8 mouse cellular contexts compared by ENCODE assay signal in the genomic region with DNA sequence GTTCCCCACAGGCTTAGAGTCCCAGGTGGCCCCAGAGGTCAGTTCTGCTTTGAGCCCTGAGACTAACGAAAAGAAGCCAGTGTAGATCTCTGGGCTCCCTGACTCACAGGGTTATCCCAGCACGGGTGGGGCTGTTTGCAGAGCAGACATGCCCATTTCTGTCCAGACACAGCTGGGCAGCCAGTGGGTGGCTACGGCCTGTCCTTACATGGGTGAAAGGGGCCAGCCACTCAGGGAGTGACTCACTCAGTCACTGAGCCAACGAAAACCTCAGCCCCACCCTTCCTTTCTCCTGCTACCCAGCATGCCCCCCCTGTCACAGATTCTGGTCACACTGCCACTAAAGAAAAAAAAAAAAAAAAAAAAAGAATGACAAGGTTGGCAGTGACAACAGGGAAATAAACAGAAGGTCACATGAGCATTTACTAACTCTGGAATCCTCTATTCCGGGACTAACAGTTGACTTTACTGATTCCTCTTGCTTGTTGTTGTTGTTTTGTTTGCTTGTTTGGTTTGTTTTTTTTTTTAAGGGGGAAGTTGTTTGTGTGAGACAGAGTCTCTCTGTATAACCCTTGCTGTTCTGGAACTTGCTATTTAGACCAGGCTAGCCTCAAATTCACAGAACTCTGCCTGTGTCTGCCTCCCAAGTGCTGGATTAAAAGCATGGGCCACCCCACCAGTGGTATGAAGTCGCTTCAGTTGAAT. TPM values are rescaled to one million over a fixed set of nuclear protein-coding genes. Genes with fewer than 3 reads are reported as not detected.
A peak's percentile ranks its signal among the peaks of the same experiment; 100 is the strongest.
DNase-seq lines count a peak whose midpoint lies in the region; ATAC-seq and TF ChIP-seq lines count a peak whose summit lies in the region.

No protein-coding gene starts in this region.

- H3K4me3 ChIP-seq in heart, embryonic 14.5 days (ENCODE audit: control insufficient read depth in 1 of 2, insufficient read depth in 1 of 2, low read depth in 1 of 2, low read length in 2 of 2): no peak overlapping the region
- no peak overlapping the region for H3K4me3 ChIP-seq in thymus, adult 2 months (ENCODE audit: control insufficient read depth, insufficient read depth, low read length)

- peak overlapping the region; percentile 70 for H3K9ac ChIP-seq in heart, embryonic 14.5 days (ENCODE audit: low read length)

- H3K4me1 ChIP-seq in heart, embryonic 14.5 days (ENCODE audit: control insufficient read depth in 2 of 2, insufficient read depth in 2 of 2, low read length in 2 of 2): peaks cover 54 to 74% of the 10 kb centered on the region in 2 experiments
- peaks cover 72% of the 10 kb centered on the region for H3K4me1 ChIP-seq in thymus, adult 2 months (replicated peaks; ENCODE audit: control insufficient read depth, insufficient read depth, low read length)

- H3K36me3 ChIP-seq in heart, embryonic 14.5 days (ENCODE audit: control insufficient read depth, insufficient read depth, low read length): no peaks in the 10 kb centered on the region
- no peaks in the 10 kb centered on the region for H3K36me3 ChIP-seq in thymus, adult 2 months (ENCODE audit: control insufficient read depth, insufficient read depth, low read length)

- 13% methylated on average over 6 of the region's 6 CpGs for WGBS in heart, embryonic 14.5 days
- WGBS in large intestine, adult 2 months: 6% methylated on average over 6 of the region's 6 CpGs
- 12% methylated on average over 6 of the region's 6 CpGs for WGBS in thymus, adult 2 months

- no peak overlapping the region; the same call in 1 of the 2 replicates for H3K4me2 ChIP-seq in heart, embryonic 14.5 days (ENCODE audit: low read length)

- peak; percentile 92 for DNase-seq in 3134 (ENCODE audit: extremely low read depth, insufficient read length, low spot score)
- peak; percentile 87 for DNase-seq in CD4-positive, CD25-positive, alpha-beta regulatory T cell, adult 2 months (ENCODE audit: low read depth, low spot score)
- peak; percentile 82 for DNase-seq in c-Kit-positive CD71-negative TER-119-negative erythroid progenitor cells, embryonic 14.5 days (ENCODE audit: low read depth)
- peak; percentile 81 for DNase-seq in large intestine, adult 2 months (ENCODE audit: low read depth, low spot score)
- DNase-seq in thymus, adult 2 months: peak; percentile 56
- DNase-seq in layer of hippocampus, adult 8-10 months (ENCODE audit: low spot score in 2 of 2): no peak

- H3K27me3 ChIP-seq in heart, embryonic 14.5 days (ENCODE audit: control insufficient read depth, insufficient read depth, low read length): no peaks in the 10 kb centered on the region
- no peaks in the 10 kb centered on the region for H3K27me3 ChIP-seq in thymus, adult 2 months (ENCODE audit: control insufficient read depth, insufficient read depth, low read length)

- H3K9me3 ChIP-seq in heart, embryonic 14.5 days (ENCODE audit: control insufficient read depth, low read length): no peaks in the 10 kb centered on the region

- H3K27ac ChIP-seq in heart, embryonic 14.5 days (replicated peaks in 1 of 2; ENCODE audit: control insufficient read depth in 1 of 2, insufficient read depth in 1 of 2, low read depth in 2 of 2, low read length in 2 of 2): peak overlapping the region; percentile 92 to 96
- peak overlapping the region; percentile 90 for H3K27ac ChIP-seq in thymus, adult 2 months (ENCODE audit: control insufficient read depth, insufficient read depth, low read length)

- no peak for TF ChIP-seq POLR2A in thymus, adult 2 months (IDR thresholded peaks at IDR 0.05; ENCODE audit: control insufficient read depth, extremely low read depth, insufficient read depth, low read length, poor library complexity)

- TF ChIP-seq CTCF in thymus, adult 2 months (IDR thresholded peaks at IDR 0.05; ENCODE audit: borderline replicate concordance, control insufficient read depth, extremely low read depth, insufficient read depth, low read length, poor library complexity): no peak

- peak; percentile 79 for ATAC-seq in heart, embryonic 14.5 days (ENCODE audit: insufficient number of reproducible peaks, insufficient read depth, low FRiP score, low read depth)
- ATAC-seq in megakaryocyte-erythroid progenitor cell, adult 5-6 weeks (replicated peaks; ENCODE audit: low FRiP score, low TSS enrichment, poor library complexity, severe bottlenecking): peak; percentile 58

RNA-seq across cellular contexts. Expression of a gene that starts 50.7 kb away (rescaled TPM):
- 32.8 and 36.1 TPM in 2 replicates for polyA plus RNA-seq in heart, embryonic 14.5 days (2014; fragmentation: Nextera tagmentation; extraction: Ambion mirVana)
- 12.4 and 14.9 TPM in 2 replicates for polyA plus RNA-seq in large intestine, adult 2 months (2012; rRNA removed)
- 0.76 and 0.94 TPM in 2 replicates for total RNA-seq in megakaryocyte-erythroid progenitor cell, adult 5-6 weeks (2014; fragmentation: Nextera tagmentation)
- 1.1 and 2.7 TPM in 2 replicates for total RNA-seq in megakaryocyte-erythroid progenitor cell, adult 5-6 weeks (2017)
- polyA plus RNA-seq in thymus, adult 2 months (2012; rRNA removed): 38.6 and 46.1 TPM in 2 replicates
- 10 to 100 TPM; 61.7 to 72.0 (median 66.8) TPM for total RNA-seq in layer of hippocampus, adult 8-10 months (2022)

Comparison
In these comparisons a context has a peak if more than half of its experiments do, and no peak if none do; other contexts are left out.
1. DNase-seq: peak in 3134 (single experiment), CD4-positive, CD25-positive, alpha-beta regulatory T cell, adult 2 months (single experiment), c-Kit-positive CD71-negative TER-119-negative erythroid progenitor cells, embryonic 14.5 days (single experiment), large intestine, adult 2 months (single experiment) and thymus, adult 2 months (single experiment); none in layer of hippocampus, adult 8-10 months (0 of 2).